Mouse (Mus musculus): ENCODE results near the gene Apol6. TPM values are rescaled to one million over a fixed set of nuclear protein-coding genes. Genes with fewer than 3 reads are reported as not detected.

The Apol6 gene
- 0.39 and 0.53 TPM in 2 replicates for polyA plus RNA-seq (2012; rRNA removed)

GRCm38 (mm10) chr15:77044597-77045320 is at the start of gene Apol6:
Apol6 (plus strand) TSS chr15:77044729.
- H3K4me1 ChIP-seq (ENCODE audit: control insufficient read depth, insufficient read depth, insufficient read length, low read length) = peaks cover 3% of the 10 kb centered on the region; the same call in 1 of the 2 replicates

GRCm38 (mm10) chr15:76998048-76998447 is 46.5 kb upstream of the Apol6 start:
- WGBS = 25% methylated on average over 2 of the region's 2 CpGs
- no peak for TF ChIP-seq CTCF (IDR thresholded peaks at IDR 0.05; ENCODE audit: extremely low read depth, insufficient read length, insufficient replicate concordance, low read depth, low read length)
- TF ChIP-seq POLR2A (IDR thresholded peaks at IDR 0.05; ENCODE audit: low read depth, low read length) = no peak
- Histone ChIP-seq H3K4me3 (ENCODE audit: low read depth, low read length) (no peak overlapping the region), H3K27me3 (ENCODE audit: control insufficient read depth, insufficient read depth, low read length) (no peaks in the 10 kb centered on the region), H3K27ac (ENCODE audit: insufficient read depth, low read depth, low read length) (no peak overlapping the region), H3K4me1 (ENCODE audit: control insufficient read depth, insufficient read depth, insufficient read length, low read length) (no peaks in the 10 kb centered on the region), H3K36me3 (ENCODE audit: control insufficient read depth, insufficient read depth, low read length) (no peaks in the 10 kb centered on the region)

More at GRCm38 (mm10) chr15:77044597-77045320, at the start of gene Apol6:
- TF ChIP-seq POLR2A (IDR thresholded peaks at IDR 0.05; ENCODE audit: low read depth, low read length) (no peak), CTCF (IDR thresholded peaks at IDR 0.05; ENCODE audit: extremely low read depth, insufficient read length, insufficient replicate concordance, low read depth, low read length) (no peak)
- 76% methylated on average over 12 of the region's 12 CpGs for WGBS
- Histone ChIP-seq H3K27ac (ENCODE audit: insufficient read depth, low read depth, low read length) (peak within 1 kb of the TSS; percentile 20; the same call in 1 of the 2 replicates), H3K27me3 (ENCODE audit: control insufficient read depth, insufficient read depth, low read length) (no peaks in the 10 kb centered on the region), H3K4me3 (ENCODE audit: low read depth, low read length) (no peak within 1 kb of the TSS), H3K36me3 (ENCODE audit: control insufficient read depth, insufficient read depth, low read length) (no peaks in the 10 kb centered on the region)

GRCm38 (mm10) chr15:76998878-76999588 is 45.5 kb upstream of the Apol6 start:
- Histone ChIP-seq H3K4me3 (ENCODE audit: low read depth, low read length) (no peak overlapping the region), H3K36me3 (ENCODE audit: control insufficient read depth, insufficient read depth, low read length) (no peaks in the 10 kb centered on the region), H3K27ac (ENCODE audit: insufficient read depth, low read depth, low read length) (no peak overlapping the region), H3K27me3 (ENCODE audit: control insufficient read depth, insufficient read depth, low read length) (no peaks in the 10 kb centered on the region), H3K4me1 (ENCODE audit: control insufficient read depth, insufficient read depth, insufficient read length, low read length) (no peaks in the 10 kb centered on the region)
- no peak for TF ChIP-seq CTCF (IDR thresholded peaks at IDR 0.05; ENCODE audit: extremely low read depth, insufficient read length, insufficient replicate concordance, low read depth, low read length)
- TF ChIP-seq POLR2A (IDR thresholded peaks at IDR 0.05; ENCODE audit: low read depth, low read length) = no peak
- 41% methylated on average over 21 of the region's 21 CpGs for WGBS

GRCm38 (mm10) chr15:77003173-77003867 is 41.2 kb upstream of the Apol6 start:
- TF ChIP-seq POLR2A (IDR thresholded peaks at IDR 0.05; ENCODE audit: low read depth, low read length) = no peak
- TF ChIP-seq CTCF (IDR thresholded peaks at IDR 0.05; ENCODE audit: extremely low read depth, insufficient read length, insufficient replicate concordance, low read depth, low read length) = no peak
- Histone ChIP-seq H3K4me1 (ENCODE audit: control insufficient read depth, insufficient read depth, insufficient read length, low read length) (no peaks in the 10 kb centered on the region), H3K36me3 (ENCODE audit: control insufficient read depth, insufficient read depth, low read length) (no peaks in the 10 kb centered on the region), H3K27ac (ENCODE audit: insufficient read depth, low read depth, low read length) (no peak overlapping the region), H3K27me3 (ENCODE audit: control insufficient read depth, insufficient read depth, low read length) (no peaks in the 10 kb centered on the region), H3K4me3 (ENCODE audit: low read depth, low read length) (no peak overlapping the region)
- WGBS = 90% methylated on average over 3 of the region's 3 CpGs

GRCm38 (mm10) chr15:77003868-77004215 is 40.7 kb upstream of the Apol6 start:
- 6% methylated on average over 3 of the region's 3 CpGs for WGBS
- no peak overlapping the region for H3K27ac ChIP-seq (ENCODE audit: insufficient read depth, low read depth, low read length)
- no peaks in the 10 kb centered on the region for H3K36me3 ChIP-seq (ENCODE audit: control insufficient read depth, insufficient read depth, low read length)
- H3K4me3 ChIP-seq (ENCODE audit: low read depth, low read length) = no peak overlapping the region
- TF ChIP-seq CTCF (IDR thresholded peaks at IDR 0.05; ENCODE audit: extremely low read depth, insufficient read length, insufficient replicate concordance, low read depth, low read length) (peak; percentile 74; the same call in 1 of the 2 replicates), POLR2A (IDR thresholded peaks at IDR 0.05; ENCODE audit: low read depth, low read length) (no peak)
- H3K4me1 ChIP-seq (ENCODE audit: control insufficient read depth, insufficient read depth, insufficient read length, low read length) = no peaks in the 10 kb centered on the region
- H3K27me3 ChIP-seq (ENCODE audit: control insufficient read depth, insufficient read depth, low read length) = no peaks in the 10 kb centered on the region

GRCm38 (mm10) chr15:77008851-77009250 is 35.7 kb upstream of the Apol6 start:
- Histone ChIP-seq H3K27ac (ENCODE audit: insufficient read depth, low read depth, low read length) (no peak overlapping the region), H3K36me3 (ENCODE audit: control insufficient read depth, insufficient read depth, low read length) (no peaks in the 10 kb centered on the region), H3K27me3 (ENCODE audit: control insufficient read depth, insufficient read depth, low read length) (no peaks in the 10 kb centered on the region), H3K4me3 (ENCODE audit: low read depth, low read length) (no peak overlapping the region), H3K4me1 (ENCODE audit: control insufficient read depth, insufficient read depth, insufficient read length, low read length) (no peaks in the 10 kb centered on the region)
- TF ChIP-seq CTCF (IDR thresholded peaks at IDR 0.05; ENCODE audit: extremely low read depth, insufficient read length, insufficient replicate concordance, low read depth, low read length) (no peak), POLR2A (IDR thresholded peaks at IDR 0.05; ENCODE audit: low read depth, low read length) (no peak)
- 82% methylated on average over 6 of the region's 6 CpGs for WGBS

All from small intestine, adult 2 months (tissue).